Mouse (Mus musculus) adrenal gland, adult (tissue): Measurements from ENCODE around the gene Chn2.
A peak's percentile ranks its signal among the peaks of the same experiment; 100 is the strongest.

Experiments
- DNase-seq, 2 experiments: peaks; one replicate each; pipeline ENCODE4 v3.0.0; 2022 to 2023; ENCODE audit warnings: low spot score in 1 of 2; ENCODE audit not compliant: inconsistent age in 2 of 2

Gene Chn2

DNA sequence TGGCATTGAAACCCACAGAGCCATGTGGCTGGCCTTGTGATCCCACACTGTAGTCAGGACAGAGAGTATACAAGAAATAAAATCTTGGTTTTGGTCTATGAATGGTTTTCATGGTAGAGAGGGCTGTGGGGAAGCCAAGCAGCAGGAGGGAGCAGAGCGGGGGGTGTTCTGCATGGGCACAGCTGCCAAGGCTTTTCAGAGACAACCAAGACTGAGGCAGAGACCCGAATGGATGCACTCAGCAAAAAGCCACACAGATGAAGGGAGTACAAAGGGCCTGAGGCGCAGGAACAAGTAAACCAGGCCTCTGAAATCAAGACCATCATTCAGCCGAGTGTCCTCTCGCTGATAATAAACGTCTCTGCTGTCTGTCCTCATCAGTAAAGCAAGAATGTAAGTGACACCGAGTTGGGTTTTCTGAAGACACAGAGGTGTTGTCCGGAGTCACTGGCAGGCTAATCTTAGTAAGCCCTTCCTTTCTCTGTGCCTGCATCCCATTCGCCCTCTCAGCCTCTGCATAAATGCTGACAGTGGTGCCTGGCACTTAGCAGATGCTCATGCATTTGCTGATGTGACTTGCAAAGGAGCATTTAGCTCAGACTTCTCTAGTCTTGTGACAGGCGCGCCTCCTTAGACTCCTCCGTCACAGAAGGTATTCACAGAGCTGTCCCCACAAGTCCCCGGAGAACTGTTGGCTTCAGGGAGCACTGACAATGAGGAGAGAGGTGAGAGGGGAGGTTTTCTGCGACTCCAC is 144.6 kb downstream of the Chn2 start:
- DNase-seq = no peak

DNA sequence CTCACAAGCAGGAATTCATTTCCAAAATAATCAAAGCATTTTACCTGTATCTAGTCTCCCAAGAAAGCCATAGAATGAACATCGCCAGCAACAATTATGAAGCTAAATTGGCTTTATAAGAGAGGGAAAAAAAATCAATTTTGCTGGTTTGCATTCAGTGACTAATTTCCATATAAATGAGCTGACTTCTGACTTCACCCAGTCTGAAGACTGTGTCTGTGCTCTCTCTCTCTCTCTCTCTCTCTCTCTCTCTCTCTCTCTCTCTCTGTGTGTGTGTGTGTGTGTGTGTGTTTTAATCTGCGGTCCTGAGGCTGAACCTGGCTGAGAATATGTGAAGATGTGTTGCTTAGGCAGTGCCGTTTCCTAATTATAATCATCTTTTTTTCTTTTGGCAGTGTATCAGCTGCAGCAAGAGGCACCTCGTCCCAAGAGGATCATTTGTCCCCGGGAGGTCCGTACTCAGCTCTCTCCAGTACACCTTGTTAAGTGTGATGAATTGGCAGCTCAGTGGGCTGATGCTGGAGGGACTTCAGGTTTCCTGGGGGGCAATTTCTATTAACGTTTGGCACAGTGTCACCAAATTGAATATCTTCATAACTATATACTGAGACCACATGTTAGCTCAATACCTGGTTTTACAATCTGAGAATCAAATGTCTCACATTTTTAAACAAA is 154.4 kb downstream of the Chn2 start:
- DNase-seq = no peak

DNA sequence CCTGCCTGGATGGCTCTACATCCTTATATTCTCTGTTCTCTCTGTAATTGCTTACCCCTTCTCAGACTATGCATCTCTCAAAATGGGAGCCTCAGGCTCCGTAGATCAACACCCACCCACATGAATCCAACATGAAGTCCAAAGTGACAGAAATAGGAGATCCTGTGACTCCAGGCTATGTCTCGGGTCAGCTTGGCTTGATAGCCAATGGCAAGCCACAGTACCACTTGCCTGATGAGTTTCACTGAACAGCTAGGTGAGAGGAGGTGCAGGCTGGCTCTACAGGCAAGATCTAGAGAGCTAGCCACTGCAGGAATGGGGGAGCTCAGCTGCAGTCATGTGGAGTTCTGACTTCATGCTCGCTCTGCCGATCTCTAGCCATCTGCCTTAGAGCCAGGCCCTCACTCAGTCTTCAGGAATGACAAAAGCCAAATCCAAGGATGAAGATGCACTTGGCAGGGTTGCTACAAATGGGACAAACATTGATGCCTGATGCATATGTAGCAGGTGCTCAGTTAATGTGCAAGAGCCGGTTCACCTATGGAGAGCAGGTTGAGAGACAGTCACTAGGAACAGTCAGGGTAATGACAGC is 158.6 kb downstream of the Chn2 start:
- no peak for DNase-seq

DNA sequence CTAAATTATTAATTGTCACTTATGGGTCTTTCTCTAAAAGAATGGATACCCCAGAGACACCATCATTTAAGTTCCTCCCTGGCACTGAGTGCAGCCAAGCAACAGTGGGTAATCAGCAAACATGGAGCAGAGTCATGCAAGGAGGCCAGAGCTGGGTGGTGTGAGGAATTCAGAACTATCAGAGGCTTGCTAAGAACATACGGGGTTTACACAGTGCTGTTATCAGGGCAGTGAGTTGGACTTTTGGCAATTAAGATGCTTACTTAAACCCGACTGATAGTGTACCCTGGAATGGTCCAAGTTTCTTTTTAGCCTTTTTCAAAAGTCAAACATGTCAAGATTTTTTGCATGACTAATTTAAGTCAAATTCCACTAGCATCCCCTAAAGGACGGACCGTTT is 160.2 kb downstream of the Chn2 start:
- DNase-seq = no peak

DNA sequence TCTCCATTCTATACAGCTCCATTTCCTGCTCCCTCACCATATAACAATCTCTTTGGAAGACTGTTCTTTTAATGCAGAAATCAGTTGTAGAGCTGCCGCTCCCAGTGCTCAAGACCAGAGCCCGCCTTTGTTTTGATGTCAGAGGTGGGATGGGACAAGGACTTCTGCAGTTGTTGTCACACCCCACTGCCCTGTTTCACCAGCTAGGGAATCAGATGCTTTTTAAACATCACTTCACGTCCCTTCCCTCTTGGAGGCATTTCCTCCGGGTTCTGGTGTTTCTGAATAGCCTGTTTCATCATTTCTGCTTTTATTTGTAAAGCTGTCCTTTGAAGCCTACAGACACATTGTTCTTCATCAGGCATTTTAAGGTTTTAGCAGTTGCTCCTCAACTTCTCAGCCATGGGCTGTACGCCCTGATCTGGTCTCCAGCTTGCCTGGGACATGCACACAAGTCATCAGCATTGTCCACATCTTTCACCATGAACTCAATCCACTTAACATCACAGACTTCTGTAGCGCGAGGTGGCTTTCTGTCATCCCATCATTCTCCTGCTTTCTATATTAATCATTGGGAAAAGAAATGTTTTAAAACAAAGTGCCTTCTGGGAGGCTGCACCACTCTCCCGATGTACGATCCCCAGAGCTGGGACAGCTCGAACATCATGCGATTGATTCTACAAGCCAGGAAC is 160.8 kb downstream of the Chn2 start:
- DNase-seq = no peak

DNA sequence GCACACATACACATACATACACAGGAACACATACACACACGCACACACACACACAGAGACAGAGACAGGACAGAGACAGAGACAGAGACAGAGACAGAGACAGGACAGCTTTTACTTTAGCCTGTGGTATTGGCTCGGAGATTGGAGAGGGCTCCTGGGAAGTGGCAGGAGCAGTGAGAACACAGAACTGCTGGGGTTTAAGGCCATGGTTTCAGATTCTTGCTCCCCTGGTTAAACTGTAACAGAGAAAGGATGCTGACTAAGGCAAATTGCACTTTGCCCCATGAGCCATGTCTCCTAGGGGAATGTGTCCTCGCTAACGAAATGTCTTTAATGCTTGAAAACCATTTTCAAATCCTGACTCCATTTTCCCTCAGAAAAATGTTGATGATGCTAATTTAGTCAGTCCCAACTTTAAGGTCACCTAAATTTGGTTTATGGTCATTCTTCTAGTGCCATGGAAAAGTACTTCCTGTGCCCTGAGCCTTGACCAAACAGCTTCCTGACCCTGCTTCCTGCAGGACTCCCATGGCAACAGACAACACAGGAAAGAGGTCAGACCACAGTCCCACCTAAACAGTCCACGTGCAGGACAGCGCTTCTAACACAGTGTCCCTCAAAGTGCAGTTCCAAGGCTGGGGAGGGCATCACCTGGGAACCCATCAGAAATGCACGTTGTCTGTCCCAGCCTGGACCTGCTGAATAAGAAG is 163.1 kb downstream of the Chn2 start:
- DNase-seq = peak; percentile 29 to 50

DNA sequence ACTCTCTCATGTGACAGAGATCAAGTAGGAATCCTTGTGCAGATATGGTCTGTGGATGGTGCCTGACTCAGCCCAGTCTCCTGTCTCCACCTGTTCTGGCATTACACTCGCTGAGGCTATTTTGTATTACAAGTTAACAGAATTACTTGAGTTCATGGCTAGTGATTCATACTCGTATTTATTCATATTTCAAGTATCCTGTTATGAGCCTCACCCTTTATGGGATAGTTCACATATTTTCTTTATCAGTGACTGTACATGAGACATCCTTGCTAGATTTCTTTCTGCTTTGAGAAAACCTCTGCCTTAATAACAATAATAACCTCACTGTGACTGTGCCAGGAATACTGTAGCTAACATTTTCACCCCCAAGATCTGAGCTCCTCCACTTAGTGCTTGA is 164.0 kb downstream of the Chn2 start:
- no peak for DNase-seq

DNA sequence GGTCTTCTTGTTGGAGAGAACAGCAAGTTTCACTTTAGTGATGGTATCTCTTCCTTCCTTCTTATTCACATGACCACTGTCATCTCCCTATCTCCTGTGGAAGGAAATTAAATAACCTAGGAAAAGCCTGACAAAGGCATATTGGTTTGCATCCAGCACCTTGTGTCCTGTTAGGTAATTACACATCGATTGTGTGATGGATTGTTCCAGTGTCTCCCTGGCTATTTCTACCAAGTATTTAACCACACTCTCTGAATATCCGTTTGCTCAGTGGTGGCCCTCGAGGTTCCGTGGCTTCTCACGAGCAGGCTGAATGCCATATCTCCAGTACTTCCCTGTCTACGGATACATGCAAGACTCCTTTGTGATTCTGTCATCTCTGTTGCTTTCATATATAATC is 164.6 kb downstream of the Chn2 start:
- no peak for DNase-seq

DNA sequence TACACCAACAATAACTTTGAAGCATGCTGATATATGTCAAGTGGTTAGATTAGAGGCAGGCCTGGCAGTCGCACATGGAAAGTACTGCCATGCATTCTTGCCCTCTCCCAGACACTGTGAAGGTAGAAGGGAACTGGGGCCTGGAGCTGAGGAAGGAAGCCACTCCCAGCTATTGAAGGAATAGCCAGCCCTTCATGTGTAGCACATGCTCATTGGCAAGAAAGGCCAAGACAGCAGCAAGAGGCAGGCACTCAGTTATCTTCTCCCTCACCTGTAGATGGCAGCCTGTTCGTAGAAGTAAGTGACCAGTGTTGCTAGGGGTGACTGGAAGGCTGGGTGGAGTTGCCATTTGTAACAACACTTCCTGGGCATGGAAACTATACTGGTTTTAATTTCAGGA is 165.6 kb downstream of the Chn2 start:
- no peak for DNase-seq

DNA sequence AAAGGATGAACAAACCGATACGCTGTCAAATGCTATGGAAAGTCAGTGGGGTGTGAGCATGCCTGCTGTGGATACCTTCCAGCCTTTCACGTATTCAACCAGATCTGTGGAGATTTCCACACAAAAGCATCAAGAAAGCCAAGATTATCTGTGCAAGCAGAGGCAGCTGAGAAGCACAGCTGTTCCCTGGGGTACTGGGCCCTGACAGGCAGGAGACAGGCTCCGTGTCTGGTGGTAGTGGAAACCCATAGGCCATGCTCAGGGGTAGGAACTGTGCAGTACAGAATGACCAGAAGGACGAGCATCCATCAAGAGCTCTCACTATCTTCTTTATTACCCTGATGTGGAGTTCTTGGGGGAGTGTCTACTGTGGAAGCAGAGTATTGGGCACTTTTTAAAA is 166.1 kb downstream of the Chn2 start:
- no peak for DNase-seq

DNA sequence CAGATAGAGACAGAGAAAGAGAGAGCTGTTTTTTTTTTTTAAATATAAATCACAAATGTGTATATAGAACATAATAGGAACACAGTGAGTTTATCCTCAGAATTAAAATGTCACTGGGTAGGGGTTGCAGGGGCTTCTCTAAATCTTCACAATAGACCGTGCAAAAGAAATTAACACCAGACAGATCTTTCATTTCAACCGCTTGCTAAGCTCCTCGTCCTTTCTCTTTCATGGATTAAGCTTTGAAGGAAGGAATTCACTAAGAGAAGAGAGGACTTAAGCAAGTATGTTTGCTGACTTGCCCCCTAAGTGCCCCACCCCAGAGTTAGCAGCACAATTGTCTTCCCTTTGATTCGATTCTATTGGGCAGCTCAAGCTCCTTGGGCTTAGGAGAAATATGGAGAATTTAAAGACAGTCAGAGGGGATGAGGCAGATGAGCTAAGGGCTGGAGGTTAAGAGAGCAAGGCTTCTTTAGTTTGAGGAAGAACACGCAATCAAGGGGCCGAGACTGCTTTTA is 166.9 kb downstream of the Chn2 start:
- no peak for DNase-seq

DNA sequence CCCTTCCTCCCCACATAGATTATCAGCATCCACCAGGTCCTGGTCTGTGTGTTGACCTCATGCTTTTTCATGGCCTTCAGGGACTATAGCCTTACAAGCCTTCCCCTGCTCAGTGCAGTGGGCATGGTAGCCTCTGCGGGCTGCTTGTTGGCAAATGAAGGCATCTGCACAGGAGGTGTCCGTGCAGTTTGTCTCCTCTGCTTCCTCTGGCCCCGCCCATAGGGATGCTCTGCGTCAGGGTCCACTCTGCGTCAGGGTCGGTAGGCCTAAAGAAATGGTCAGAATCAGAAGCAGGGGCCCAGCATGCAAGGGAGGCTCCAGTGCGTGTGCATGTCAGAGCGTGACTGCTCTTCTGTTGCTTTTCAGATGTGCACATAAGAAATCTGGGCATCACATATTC is 169.4 kb downstream of the Chn2 start:
- no peak for DNase-seq

DNA sequence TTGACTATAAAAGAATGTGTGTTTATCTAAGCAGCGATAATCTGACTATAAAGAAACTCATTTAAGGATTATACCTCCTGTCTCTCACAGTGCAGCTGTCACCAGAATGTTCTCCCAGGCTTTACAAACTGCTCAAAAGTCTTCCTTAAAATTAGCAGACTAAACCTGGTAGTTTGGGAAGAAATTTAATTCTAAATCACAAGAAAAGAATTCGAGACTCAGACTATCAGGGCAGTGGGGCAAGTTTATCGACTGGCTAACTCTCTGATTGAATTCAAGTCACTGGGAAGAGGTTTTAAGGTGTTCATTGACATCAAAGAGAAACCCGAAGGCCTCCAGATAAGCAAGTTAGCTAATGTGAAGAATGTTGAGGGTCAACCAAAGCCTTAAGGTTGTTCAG is 171.6 kb downstream of the Chn2 start:
- no peak for DNase-seq

DNA sequence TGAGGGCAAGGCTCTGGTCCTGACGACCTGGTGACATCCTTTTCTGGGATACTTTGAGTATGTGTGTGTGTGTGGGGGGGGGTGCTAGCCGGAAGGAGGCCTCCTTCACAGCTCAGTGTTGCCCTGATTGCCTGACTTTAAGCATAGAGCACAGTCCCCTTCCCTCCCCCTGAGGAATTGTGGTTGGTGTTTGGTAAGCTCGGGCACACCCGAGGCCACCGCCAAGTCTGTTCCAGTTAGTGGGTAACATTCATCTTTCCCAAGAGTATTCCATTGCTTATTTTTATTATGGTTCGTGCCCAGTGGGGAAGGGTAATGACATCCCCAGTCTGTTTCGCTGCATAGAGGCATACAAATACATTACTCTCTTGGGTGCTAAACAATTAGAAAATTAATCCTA is 172.6 kb downstream of the Chn2 start:
- DNase-seq = no peak

DNA sequence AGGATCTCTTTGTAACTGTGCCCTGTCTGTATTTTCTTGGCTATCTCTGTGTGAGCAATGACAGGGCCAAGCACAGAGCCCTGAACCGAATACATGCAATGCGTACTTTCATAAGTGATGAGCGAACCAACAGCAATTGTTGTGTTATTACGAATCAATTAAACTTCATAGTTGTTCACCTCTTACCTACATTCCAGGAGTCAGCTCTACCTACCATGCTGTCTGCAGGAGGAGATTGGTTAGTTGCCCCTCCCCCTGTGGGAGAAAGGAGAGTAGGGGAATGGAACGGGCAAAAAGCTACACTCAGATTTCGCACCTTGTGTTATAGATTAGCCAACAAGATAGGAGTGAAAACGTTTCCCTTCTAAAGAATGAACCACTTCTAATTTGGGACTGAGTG is 174.4 kb downstream of the Chn2 start:
- no peak for DNase-seq

DNA sequence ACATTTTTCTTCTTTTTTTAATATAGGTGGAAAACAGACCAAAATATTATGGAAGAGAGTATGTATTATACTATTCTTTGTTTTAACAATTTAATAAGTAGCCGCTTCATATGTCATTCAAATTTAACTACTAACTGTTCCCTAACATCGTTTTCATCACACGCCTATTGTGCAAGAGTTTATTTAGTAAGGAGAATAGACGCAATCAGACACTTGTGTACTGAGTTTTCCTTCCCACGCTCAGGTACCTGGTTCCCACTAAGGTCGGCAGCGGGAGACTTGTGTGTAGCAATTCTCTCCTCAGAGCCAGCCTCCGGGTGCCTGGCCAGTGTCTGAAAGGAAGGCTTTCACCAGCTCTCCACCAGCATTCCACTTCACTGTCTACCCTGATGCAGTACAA is 176.3 kb downstream of the Chn2 start:
- DNase-seq = no peak

DNA sequence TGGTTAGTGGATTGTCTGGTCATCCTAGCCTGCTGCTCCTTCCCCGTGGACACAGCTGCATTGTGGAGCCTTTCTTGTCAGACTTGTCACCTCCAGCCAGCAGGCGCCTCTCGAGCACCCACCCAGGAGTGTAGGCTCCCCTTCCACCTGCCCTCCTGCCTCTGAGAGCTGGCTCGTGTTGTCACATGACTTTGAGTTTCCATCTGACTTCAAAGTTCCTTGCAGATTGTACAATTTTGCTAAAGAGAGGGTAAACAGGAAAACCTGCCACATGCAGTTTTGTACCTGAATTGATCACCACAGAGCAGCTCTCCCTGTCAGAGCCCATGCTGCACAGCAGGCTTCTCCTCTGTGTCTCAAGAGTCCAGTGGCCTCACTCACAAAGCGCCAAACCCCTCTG is 177.2 kb downstream of the Chn2 start:
- no peak for DNase-seq

DNA sequence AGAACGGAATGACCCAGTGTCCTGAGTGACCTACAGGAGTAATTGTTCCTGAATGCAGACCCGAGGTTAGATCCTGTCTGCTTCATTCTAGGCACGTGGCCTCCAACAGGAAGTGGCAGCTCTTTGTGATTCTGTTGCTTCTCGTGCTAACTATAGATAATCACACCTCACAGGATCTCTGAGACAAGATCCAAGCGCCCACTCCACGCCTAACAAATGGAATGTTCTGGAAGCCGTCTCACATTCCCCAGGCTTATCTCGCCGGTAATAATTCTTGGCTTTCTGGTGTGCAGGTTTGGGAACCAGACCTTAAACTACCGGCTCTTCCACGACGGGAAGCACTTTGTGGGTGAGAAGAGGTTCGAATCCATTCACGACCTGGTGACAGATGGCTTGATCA is 180.8 kb downstream of the Chn2 start:
- DNase-seq = no peak

DNA sequence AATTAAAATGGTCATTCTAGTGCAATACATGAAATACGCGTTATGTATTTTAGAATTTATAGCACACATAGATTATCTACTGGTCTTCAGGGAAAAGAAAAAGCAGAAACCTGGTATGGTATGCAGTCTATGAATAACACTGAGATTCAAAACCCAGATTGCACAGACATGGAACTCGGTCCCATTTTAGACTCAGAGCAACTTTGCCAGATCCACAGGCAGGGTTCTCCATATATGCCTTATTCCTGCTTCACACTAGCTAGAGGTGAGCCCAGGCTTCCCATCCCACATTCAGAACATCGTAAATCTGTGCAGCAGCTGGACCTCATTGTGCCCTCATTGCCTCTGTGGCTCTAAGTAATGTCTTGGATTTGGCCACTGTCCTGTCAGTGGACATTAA is 184.2 kb downstream of the Chn2 start:
- DNase-seq = no peak

DNA sequence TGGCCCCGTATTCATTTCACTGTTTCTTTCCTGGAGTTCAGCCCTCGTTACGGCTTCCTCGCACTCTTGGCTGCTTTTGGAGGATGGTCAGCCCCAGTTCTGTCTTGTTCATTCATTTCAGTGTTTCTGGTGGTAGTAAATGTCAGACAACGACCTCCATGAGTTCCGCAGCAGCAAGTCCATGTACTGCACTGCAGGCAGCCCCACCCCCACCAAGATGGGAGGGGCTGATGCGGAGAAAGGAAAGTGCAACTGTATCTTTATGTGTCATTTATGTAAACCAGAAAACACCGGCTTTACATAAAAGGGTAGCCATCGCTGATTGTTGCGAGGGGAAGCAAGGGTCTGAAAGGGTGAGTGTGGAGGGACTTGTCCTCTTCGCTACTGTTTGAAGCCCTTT is 185.0 kb downstream of the Chn2 start:
- DNase-seq = peak; percentile 46 to 80

DNA sequence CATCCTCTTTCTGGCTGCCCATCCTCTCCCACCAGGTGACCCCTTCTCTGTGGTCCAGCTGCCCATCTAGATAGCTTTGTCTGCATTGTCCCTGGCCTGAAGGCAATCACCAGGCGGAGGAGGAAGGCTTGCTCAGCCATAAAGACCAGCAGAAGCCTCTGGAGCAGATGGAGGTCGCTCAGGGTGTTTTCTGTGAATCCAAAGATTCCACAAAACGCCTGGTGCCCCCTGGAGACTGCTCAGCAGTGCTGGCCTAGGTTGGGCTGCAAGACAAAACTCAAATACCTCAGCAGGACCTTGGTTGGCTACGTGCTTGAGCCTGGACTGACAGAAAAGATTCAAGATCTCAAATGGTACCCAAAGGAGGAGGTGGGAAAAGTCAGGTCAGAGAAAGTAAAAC is 186.0 kb downstream of the Chn2 start:
- no peak for DNase-seq
